Mouse (Mus musculus) urinary bladder, adult 18-20 months (tissue): ENCODE results near the gene Gprc5b.

ENCODE experiments used
- DNase-seq, 2 experiments: peaks; one replicate each; pipeline ENCODE4 v3.0.0; 2022; ENCODE audit warnings: low spot score in 2 of 2, mixed read lengths in 2 of 2

The Gprc5b gene

DNA sequence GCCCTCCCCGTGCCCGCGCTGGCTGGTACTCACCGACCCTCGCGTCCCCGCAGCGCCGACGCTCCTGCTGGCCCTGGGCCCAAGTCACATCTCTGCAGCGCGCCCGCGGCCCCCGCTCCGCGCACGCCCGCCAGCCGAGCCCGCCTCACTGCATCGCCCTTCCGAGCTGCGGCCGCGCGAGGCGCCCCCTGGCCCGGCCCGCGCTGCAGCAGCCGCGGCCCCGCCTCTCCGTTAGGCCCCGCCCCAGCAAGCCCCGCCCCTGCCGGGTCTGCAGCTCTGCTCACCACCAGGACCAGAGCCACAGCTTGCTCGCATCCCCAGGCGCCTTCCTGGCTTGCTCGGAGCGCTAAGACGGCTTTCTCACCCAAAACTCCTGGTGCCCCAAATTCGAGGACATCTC, at the start of gene Gprc5b:
Gene Gprc5b (minus strand): TSS at position 205 of the 400 bp plus-strand sequence.
- peak; percentile 80 to 85 for DNase-seq

DNA sequence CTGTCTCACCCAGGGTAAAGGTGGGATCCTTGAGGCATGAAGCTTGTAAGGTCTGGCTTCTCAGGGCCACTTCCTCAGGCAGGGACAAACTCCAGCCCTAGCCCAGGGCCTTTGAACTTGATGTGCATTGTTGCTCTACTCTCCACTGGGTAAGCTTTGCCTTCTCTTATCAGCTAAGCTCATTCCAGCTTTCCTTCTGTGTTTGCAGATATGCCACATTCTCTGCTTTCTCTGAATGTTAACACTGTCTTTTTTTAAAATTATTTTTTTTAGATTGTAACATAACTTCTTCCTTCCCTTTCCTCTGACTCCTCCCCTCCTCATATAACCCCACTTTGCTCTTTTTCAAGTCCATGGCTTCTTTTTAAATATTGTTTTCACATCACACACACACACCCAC, 46.5 kb upstream of the Gprc5b start:
- no peak for DNase-seq

DNA sequence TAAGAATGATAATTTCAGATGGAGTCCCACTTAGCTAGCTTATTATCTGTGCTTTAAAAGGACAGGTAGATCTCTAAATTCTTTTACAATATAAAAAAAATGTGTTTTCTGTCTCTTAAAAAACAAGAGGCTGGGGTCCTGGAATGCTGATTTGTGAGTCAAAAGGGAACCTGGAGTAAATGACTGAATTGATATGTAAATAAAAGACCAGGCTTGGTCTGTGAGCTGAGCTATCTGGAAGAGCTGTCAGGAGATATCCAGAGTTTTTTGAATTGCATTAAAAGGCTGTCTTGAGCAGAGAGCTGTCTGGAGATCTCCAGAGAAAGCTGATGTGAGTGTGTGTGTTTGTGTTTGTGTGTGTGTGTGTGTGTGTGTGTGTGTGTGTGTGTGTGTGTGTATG, 42.6 kb upstream of the Gprc5b start:
- no peak for DNase-seq

DNA sequence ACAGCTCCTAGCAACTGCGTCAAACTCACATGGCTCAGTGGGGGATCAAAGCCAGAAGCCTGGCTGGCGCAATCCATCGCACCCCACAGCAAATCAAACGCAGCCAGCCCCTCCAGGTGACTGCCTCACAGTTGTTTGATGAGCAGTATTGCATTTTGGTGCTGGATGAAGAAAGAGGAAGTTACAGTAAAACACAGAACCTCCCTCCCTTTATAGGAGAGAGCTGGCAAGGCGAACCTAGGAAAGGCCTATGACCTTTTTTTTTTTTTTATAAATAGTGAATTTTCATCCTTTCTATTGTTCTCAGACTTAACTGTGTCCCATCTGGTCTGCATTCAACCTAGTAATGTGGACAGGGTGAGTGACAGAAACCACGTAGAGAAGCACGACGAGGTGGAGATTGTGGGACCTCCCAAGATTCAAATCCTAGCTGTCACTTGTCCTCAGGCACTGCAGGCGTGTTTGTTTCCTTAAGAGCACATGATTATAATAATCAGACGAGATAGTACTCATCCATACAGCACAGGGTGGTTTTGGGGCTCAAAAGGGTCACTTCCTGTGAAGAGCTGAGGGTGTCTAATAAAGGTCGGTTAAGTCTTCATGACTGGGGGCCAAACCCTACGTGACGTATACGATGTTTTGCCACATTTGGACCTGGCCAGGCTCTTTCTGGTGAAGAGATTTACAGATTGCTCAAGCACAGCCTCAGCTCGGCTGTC, 39.4 kb upstream of the Gprc5b start:
- no peak for DNase-seq

DNA sequence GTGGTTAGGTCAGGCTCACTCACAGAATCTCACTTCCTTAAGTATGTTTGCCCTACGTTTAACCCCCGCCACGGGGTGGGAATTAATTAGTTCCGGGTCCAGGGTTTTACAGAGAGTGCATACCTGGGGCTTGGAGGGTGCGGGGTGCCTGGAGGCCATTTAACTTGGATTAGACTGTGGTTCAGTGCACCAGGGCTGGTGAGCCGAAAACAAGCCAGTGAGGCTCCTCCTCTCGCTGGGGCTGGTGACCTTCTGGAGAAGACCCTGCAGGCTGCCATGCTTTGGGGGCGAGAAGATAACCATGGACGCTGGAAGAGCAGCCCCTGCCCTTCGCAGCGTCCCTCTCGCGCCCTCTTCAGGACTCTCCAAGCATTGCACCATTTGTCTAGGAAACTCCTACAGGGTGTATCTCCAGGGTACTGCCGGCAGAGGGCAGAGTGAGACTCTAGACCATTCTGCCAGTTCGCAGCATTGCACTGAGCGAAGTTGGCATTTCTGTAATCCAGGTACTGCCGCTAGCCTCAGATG, 28.4 kb upstream of the Gprc5b start:
- peak in 1 of 2 experiments; percentile 27 for DNase-seq

DNA sequence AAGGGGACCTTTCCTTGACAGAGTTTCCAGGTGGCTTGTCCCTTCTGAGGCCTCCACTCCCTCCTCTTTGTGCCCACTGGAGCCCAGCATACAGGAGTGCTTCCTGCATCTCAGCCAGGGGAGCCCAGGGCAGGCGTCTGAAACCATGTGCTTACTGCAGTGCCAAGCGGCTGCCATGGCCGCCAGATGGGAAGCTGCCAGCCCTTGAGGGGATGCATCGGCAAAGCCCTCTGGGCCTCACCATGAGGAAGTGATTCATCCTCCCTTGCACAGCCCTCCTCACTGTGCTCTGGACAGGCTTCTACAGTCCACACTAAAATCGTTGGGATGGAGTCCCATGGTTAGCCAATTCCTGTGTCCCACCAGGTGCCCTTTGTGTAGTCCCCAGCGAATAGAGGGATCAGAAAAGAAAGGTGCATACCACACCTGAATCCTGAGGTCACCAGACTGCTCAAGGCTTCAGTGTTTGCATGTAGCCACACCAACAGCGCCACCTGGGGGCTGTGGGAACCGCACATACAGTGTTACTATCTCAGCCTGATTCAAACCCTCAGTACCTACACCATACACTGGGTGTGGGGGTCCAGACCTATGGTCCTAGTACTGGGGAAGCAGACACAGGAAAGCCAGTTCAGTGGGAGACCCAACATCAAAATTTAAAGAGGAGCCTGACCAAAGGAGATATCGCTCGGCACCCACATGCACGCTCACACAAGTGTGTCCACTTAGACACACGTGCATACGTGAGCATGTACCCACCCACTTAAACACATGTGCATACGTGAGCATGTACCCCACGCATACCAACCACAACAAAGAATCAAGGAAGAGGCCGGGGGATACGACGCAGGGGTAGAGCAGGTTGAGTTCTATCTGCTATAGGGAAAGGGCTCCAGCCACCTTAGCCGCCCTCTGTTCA, 27.5 kb upstream of the Gprc5b start:
- DNase-seq: peak in 1 of 2 experiments; percentile 18

DNA sequence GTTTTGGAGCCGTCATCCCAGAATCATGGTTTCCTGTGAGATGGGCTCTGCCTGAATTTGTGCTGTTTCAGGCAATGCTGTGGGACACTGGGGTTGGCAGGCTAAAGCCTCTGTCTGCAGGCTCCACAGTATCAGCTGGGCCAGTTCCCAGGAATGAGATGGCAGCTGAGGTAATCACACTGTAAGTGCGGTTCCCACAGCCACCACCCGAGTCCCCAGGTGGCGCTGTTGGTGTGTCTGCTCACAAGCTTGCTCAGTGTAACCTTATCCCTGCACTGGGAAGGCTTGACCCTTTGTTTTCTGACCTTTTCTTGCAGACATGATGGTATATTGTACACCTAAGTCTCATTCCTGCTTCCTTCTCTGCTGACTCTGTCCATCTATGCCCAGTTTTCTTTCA, 24.5 kb upstream of the Gprc5b start:
- no peak for DNase-seq

DNA sequence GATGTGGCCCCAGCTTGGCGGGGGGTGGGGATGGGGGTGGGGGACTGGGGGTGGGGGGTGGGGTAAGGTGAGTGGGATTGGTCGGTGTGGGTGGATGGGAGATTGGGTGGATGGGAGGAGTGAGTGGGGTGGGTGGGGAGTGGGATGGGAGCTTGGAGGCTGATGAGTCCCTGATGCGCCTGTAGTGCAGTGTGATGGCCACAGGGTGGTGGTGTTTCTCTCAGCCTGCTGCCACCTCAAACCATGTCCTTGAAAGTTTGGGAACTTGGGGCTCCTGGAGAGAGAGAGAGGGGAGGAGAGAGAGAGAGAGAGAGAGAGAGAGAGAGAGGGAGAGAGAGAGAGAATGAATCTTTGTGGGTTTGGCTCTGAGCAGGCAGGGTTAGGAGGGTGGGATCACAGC, 20.7 kb upstream of the Gprc5b start:
- DNase-seq: no peak

DNA sequence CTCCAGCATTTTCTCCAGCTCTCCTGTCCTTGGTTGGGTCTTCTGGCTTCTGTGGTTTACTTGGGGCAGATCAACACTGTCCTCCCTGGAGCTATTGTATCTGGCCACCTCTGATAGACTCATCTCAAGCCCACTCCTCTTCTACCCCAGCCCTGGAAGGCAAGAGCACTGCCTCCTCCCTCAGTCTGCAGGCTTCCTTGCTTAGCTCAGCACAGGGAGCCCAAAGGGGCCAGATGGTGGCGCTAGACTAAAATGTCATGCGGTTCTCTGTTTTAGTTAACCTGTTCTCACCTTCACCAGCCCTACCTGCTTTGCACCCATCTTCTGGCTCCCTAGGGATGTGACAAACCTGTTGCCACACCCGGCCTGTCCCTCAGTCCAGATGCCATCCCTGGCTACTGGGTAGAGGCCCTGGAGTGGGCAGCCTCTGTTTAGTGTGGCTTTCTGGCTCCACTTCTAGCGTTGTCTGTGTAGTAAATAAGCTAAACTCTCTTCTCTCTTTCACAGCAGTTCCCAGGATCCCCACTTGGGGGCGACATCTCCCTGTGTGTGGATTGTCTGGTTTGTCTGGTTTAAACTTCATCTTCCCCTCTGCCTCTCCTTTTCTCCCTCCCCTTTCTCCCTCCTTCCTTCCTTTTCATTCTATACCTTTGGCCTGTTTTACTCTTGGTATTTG, 16.0 kb upstream of the Gprc5b start:
- peak; percentile 20 to 76 for DNase-seq

DNA sequence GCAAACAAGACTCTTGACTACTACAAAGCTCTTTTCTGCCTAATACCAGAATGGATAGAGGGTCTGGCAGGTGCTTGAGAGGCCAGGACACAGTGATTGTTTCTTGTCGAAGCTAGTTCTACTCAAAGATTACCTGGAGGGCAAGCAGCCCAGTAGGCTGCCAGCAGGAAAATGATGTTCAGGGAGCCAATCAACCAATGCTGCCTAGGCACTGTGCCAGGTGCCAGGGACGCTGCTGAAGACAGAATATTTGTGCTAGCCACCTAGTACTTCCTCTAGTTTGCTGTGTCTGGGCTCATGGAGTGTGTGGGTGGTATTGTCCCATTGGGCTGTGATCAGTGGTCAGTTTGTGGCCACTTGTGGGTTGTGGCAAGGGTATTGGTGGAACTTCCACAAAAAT, 7.5 kb upstream of the Gprc5b start:
- no peak for DNase-seq

DNA sequence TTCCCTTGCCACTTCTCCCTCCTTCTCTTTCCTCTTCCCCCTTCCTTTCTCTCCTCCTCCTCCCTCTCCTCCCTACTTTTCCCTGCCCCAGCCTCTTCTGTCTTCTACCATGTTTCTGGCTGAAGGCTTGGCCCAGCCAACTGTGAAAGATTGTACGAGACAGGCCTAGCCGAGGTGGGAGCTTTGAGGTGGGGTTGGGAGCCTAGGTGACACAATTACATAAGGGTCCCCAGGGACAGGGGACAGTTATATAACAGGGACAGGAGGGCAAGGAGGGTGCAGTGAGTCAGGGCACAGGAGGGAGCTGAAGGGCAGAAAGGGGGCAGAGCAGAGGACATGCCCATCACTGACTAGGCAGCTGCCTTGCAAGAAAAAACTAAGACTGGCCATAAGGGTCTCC, 7.0 kb upstream of the Gprc5b start:
- no peak for DNase-seq

DNA sequence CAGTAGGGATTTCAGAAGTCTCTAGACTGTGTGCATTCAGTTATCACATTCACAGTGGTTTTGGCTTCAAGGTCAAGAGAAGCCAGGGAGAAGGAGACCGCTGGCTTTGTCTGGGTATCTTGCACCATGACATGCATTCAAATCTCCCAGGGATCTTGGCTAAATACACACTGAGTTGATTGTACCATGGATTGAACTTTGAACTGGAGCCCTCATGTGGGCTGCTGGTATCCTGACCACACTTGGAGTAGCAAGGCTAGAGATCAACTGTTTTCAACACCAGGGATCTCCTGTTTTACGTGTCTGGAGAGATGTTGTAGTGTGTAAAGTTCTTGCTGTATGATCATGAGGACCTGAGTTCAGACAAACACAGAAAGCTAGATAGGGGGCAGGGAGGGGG, 4.8 kb upstream of the Gprc5b start:
- DNase-seq: no peak

DNA sequence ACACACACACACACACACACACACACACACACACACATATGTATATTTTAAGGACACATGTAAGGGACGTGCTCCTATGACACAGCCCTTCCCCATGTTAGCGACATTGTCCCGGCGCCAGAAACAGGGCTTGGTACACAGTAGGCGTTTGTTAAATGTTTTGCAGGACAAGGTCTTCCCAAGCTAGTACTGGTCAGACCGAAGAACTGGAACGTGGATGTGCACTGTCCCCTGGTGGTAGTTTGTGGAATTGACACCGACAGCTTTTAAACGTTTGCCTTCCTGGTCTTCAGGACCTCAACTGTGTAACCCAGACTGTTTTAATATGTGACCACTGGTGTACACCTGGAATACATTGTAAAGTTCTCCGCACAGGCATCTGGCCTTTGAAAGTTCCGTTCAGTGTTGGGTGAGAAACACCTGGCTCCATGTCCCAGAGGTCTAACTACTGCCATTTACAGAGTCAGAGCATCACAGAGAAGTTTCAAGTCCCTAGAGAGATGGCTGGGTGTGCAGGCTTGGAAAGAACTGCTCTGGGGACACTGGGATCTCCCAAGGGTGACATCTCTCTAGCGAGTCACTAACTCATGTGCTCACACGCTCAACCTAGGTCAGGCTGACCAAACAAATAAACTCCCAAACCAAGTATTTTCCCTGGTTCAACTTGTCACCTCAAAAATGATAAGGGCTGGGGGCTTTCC, 1.3 kb upstream of the Gprc5b start:
- DNase-seq: peak; percentile 53 to 66

DNA sequence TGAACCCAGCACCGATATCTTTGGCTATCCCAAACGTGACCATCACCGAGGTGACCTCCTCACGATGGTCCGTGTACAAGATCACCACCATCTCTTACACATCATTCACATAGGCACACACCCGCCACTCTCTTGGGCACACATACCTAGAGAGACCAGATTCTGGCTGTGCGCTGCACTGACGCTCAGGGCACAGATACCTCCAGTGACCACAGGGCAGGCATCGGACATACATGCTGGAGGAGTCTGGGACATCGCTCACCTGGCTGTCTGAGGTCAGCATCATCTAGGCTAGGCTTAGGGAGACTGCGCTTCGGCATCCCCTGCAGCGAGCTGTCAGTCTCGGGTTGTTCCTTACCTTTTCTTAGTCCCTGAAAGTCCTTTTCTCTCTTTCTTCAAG, 660 bp upstream of the Gprc5b start:
- peak in 1 of 2 experiments; percentile 11 for DNase-seq

DNA sequence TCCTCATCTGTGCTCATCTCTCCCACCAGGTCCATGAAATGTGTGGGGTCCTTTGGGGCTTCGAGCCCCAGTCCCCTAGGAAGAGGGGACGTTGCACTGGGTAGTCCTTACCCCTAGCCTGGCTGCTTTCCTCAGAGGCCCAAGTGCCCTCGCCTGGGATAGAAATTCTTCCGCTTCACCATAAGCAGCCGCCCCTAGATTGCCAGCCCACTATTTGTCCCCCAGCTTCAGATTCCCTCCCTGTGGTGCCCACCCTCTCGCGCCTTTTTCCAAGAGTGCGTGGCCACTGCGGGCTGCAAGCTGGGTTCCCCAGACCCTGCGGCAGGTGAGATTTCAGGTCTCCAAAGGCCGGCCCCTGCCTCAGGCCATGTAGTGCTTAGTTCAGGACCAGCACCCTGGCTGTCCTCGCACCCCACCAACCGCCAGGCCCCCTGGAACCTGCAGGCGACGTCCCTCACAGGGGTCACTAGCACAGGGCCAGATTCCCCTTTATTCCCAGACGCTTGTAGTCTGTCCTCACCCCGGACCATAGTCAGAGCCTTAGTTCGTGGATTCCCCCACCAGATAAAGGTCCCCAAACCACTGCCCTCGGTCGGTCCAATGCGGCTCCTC, 674 bp downstream of the Gprc5b start:
- peak in 1 of 2 experiments; percentile 50 for DNase-seq

DNA sequence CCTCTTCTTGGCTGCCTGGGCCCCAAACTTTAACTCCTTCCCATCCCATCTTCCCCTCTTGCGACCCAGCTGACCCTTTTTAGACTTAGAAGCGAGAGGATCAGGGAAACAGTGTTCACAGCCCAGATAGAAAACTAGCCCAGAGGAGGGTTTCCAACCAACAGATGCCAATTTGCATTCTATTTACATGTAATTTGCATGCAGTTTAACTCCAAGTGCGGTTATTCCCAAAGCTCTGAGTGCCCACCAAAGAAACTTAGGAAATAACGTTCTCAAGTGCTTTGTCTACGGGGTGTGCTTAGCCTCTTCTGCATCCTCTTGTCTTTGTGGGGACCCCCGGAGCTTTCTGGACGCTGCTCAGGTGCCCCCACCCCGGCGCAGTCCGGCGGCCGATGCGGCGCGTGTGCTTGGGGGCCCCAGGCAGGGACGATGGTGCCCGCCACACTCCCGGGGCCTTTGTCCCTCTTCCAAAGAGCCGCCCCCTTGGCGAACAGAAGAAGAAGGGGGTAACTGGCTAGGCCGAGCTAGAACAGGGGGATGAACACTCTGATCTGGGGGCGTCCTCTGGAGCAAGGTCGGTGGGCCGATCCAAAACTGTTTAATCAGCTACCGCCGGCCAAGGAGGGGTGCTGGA, 1.3 kb downstream of the Gprc5b start:
- no peak for DNase-seq

DNA sequence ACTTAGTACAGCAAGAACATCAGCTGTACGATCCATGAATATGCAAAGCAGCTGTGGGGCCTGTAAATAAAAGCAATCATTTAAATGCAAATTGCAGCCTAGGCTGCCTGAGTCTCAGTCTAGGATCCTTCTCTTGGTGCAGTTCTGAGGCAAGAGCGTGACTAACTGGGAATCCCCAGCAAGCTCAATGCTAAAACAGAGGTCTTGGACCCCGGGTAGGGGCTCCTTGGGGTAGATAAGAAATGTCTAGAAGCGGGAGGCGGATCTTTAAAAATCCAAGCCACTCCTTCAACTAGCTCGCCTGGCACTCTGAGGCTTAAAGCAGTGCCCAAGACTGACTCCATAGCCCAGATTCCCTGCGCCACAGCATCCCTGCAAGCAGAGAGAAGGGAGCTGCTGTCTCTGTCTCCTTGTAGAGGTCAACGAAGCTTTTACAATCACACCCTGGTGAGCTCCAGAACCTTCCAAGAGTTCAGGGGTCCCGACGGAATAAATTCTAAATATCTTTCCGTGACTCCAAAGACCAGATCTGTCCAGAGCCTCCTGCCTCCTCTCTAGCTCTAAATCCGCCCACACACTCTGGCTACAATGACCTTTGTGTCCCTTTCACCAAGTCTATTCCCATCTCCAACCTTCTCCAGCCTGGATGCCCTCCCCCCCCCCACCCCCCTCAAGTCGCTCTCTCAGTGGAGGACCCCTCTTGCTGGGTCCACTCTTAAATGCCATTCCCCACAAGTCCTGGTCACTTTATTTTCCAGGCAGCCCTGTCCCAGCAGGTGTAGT, 2.2 kb downstream of the Gprc5b start:
- DNase-seq: no peak

DNA sequence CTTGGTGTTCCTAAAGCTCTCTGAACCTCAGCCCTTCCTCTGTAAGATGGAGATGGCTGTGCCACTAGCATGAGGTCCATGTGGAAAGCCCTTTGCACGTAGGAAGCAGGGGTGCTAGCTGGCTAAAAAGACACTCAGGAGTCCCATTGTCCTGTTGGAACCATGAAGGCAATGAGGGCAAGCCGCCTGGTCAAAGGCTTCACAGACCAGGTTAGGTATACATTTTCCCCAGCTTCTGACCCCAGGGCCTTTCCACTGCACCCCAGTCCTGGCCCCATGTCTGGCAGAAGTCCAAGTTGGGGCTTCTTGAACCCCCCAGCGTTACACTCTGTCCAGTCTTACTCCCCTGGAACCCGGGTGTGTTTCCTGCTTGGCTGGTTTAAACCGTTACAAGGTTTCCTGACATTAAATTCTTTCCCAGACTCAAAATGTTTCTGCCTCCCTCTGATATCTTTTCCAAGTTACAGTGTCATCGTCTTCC, 2.9 kb downstream of the Gprc5b start:
- DNase-seq: no peak

DNA sequence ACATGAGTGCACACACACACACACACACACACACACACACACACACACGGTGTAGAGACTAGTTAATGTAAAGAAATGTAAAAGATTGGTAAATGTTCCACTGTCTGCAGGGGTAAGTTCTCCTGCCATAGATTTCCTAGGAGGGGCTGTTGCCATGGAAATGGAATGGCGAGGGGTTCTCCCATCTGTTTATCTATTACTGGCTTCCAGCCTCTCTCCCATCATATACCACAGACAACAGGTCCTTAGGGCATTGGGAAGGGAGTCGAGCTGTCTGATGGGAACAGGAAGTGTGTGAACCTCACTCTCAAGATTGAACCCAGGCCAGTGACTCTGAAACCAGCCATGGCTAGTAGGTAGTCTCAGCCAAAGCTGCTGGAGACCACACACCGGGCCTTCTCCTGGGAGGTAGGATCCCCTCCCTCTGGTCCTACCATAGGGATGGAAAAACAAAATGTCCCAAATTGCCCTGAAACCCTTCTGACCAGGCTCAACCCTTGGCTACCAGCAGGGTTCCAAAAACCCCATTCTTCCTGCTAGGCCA, 3.6 kb downstream of the Gprc5b start:
- no peak for DNase-seq
